Mouse (Mus musculus) G1E (cell line): Measurements from ENCODE around the gene Gba.

Experiments
- CTCF ChIP-seq: IDR thresholded peaks from 2 replicates; pipeline ENCODE4 v1.5.1; 2012; ENCODE audit warnings: low read depth, low read length, inconsistent platforms, mixed read lengths
- GATA1 ChIP-seq: IDR thresholded peaks from 2 replicates; pipeline ENCODE4 v1.6.1; 2012; ENCODE audit warnings: borderline replicate concordance, low read length, inconsistent platforms, mixed read lengths
- GATA2 ChIP-seq: IDR thresholded peaks from 2 replicates; pipeline ENCODE4 v1.6.1; 2012; ENCODE audit warnings: low read depth, low read length, inconsistent platforms, borderline replicate concordance
- POLR2AphosphoS5 ChIP-seq: IDR thresholded peaks from 2 replicates; pipeline ENCODE4 v1.6.1; 2012; ENCODE audit warnings: low read depth, low read length, inconsistent platforms; ENCODE audit not compliant: insufficient replicate concordance
- TAL1 ChIP-seq: conservative IDR thresholded peaks from 2 replicates; pipeline ENCODE4 v1.6.1; 2012; ENCODE audit warnings: low read depth, low read length, inconsistent platforms, mixed read lengths

DNA sequence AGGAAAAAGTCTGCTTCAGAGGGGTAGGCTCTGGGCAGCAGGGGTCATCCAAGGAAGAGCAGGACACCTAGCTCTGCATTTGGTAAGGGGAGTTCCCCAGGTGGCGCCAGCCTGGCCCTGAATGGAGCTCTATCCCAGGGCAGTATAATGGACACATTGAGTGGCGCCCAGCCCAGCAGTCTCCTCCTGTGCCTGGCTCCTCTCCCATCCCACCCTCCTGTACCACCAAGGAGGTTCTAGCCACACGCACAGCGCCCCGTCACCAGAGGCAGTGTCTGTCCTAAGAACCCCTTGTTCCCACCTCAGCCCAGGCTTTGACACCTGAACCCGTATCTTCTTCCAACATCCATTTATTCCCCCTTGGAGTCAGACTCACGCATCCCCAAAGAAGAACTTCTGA is 7.0 kb downstream of the Gba start:
- TF ChIP-seq CTCF (no peak), GATA1 (no peak), GATA2 (no peak), POLR2AphosphoS5 (no peak), TAL1 (no peak)
